Mouse (Mus musculus): ENCODE measurements at regions not wholly inside any gene's neighbourhood (a gene's known extent, or its start where the extent isn't known, plus 50 kb on each side); places are given as distances from the start of the nearest gene placed in this dataset.

GRCm38 (mm10) chr4:71835737-71836136 is 78.0 kb upstream of the Gm11232 start:
- in situ Hi-C loops (cut with MboI, MseI) = no loop called here

GRCm38 (mm10) chr4:71811444-71811843 is 53.7 kb upstream of the Gm11232 start:
- in situ Hi-C loops (cut with MboI, MseI) = no loop called here

GRCm38 (mm10) chr4:71808271-71808670 is 50.5 kb upstream of the Gm11232 start:
- in situ Hi-C loops (cut with MboI, MseI) = no loop called here
